Mouse (Mus musculus) forebrain, postnatal 0 days (tissue): ENCODE measurements around the gene Morc3. TPM values are rescaled to one million over a fixed set of nuclear protein-coding genes. Genes with fewer than 3 reads are reported as not detected.

Experiments
- ATAC-seq: fragments of 200-750 bp; cut with Nextera tagmentation; 2 replicates; pipeline ENCODE4 v1.8.0; 2017; ENCODE audit warnings: mild to moderate bottlenecking, moderate library complexity
- DNase-seq: peaks from one replicate; pipeline ENCODE4 v3.0.0-alpha.2; 2015
- H3K27ac ChIP-seq: fragments of 300-500 bp; sonication (generic); 2 replicates; pipeline ENCODE4 v1.5.1; 2014; ENCODE audit warnings: low read depth, mild to moderate bottlenecking, antibody characterized with exemption, low read length, moderate library complexity, mixed read lengths
- H3K27me3 ChIP-seq: fragments of 300-500 bp; sonication (generic); 2 replicates; pipeline ENCODE4 v1.6.1; 2014; ENCODE audit warnings: mild to moderate bottlenecking, low read length, mixed read lengths; ENCODE audit not compliant: insufficient read depth
- H3K36me3 ChIP-seq: fragments of 300-500 bp; sonication (generic); 2 replicates; pipeline ENCODE4 v1.6.1; 2014; ENCODE audit warnings: mild to moderate bottlenecking, moderate library complexity; ENCODE audit not compliant: insufficient read depth
- H3K4me1 ChIP-seq: fragments of 300-500 bp; sonication (generic); 2 replicates; pipeline ENCODE4 v1.6.1; 2014; ENCODE audit warnings: antibody characterized with exemption; ENCODE audit not compliant: insufficient read depth
- H3K4me2 ChIP-seq: fragments of 300-500 bp; sonication (generic); 2 replicates; pipeline ENCODE4 v1.6.1; 2014; ENCODE audit warnings: low read depth, mild to moderate bottlenecking, moderate library complexity
- H3K4me3 ChIP-seq: fragments of 300-500 bp; sonication (generic); 2 replicates; pipeline ENCODE4 v1.5.1; 2014; ENCODE audit warnings: low read depth, low read length, mixed read lengths
- H3K9ac ChIP-seq: fragments of 300-500 bp; sonication (generic); 2 replicates; pipeline ENCODE4 v1.6.1; 2014; ENCODE audit warnings: mild to moderate bottlenecking
- H3K9me3 ChIP-seq: fragments of 300-500 bp; sonication (generic); 2 replicates; pipeline ENCODE4 v1.6.1; 2016; ENCODE audit warnings: low read length
- CTCF ChIP-seq: sonication (generic); IDR thresholded peaks from 2 replicates; pipeline ENCODE4 v1.5.1; 2016; ENCODE audit warnings: antibody characterized with exemption, control low read depth, low read depth
- WGBS: fragments of 180-500 bp; shearing (Covaris S2); extraction: QIAGEN DNeasy Blood & Tissue Kit; methylation state at CpG from one replicate; pipeline ENCODE4 v1.1.7; 2014; 5-methylcytosine and 5-hydroxymethylcytosine counted together
- polyA plus RNA-seq: library from polyadenylated mRNA; unstranded; fragments of >200 nt; fragmentation: Nextera tagmentation; extraction: Ambion mirVana; gene quantifications from 2 replicates; pipeline ENCODE4 v1.2.1, GENCODE M21; 2015
- total RNA-seq: library from RNA; depleted of rRNA; stranded (reverse); fragments of >200 nt; gene quantifications from 2 replicates; pipeline ENCODE4 v1.2.3, GENCODE M21; 2014

Gene Morc3
- total and polyA plus RNA-seq, 2 experiments from 2014 or later: 25.8 to 53.5 TPM

GRCm38 (mm10) chr16:93906156-93907014, 74.5 kb downstream of the Morc3 start:
- peak overlapping the region; percentile 78 for H3K27ac ChIP-seq
- ATAC-seq (peak; percentile 82), DNase-seq (peak; percentile 85)
- no peak overlapping the region for H3K4me2 ChIP-seq
- H3K27me3 ChIP-seq: no peaks in the 10 kb centered on the region
- H3K4me3 ChIP-seq: no peak overlapping the region
- H3K36me3 ChIP-seq: no peaks in the 10 kb centered on the region
- H3K4me1 ChIP-seq: peaks cover 6% of the 10 kb centered on the region; the same call in 1 of the 2 replicates
- 59% methylated on average over 11 of the region's 11 CpGs for WGBS
- no peak overlapping the region for H3K9ac ChIP-seq
- TF ChIP-seq CTCF: peak; percentile 93
- no peaks in the 10 kb centered on the region for H3K9me3 ChIP-seq

- H3K4me2 ChIP-seq: no peak overlapping the region
- H3K4me1 ChIP-seq: peaks cover 6% of the 10 kb centered on the region; the same call in 1 of the 2 replicates
- TF ChIP-seq CTCF: no peak
- H3K27me3 ChIP-seq: no peaks in the 10 kb centered on the region
- H3K9ac ChIP-seq: no peak overlapping the region
- no peaks in the 10 kb centered on the region for H3K9me3 ChIP-seq
- WGBS: 81% methylated on average over 5 of the region's 5 CpGs
- no peak for DNase-seq
- no peak for ATAC-seq
- no peaks in the 10 kb centered on the region for H3K36me3 ChIP-seq
- H3K27ac ChIP-seq: no peak overlapping the region
- H3K4me3 ChIP-seq: no peak overlapping the region
These were observed 75.8 kb downstream of the Morc3 start for GRCm38 (mm10) chr16:93907761-93908160.

GRCm38 (mm10) chr16:93908196-93908595, 76.3 kb downstream of the Morc3 start:
- no peaks in the 10 kb centered on the region for H3K9me3 ChIP-seq
- TF ChIP-seq CTCF: no peak
- ATAC-seq (no peak), DNase-seq (no peak)
- H3K27me3 ChIP-seq: no peaks in the 10 kb centered on the region
- peaks cover 6% of the 10 kb centered on the region; the same call in 1 of the 2 replicates for H3K4me1 ChIP-seq
- H3K27ac ChIP-seq: no peak overlapping the region
- H3K9ac ChIP-seq: no peak overlapping the region
- no peaks in the 10 kb centered on the region for H3K36me3 ChIP-seq
- H3K4me2 ChIP-seq: no peak overlapping the region
- 90% methylated on average over 8 of the region's 8 CpGs for WGBS
- no peak overlapping the region for H3K4me3 ChIP-seq

GRCm38 (mm10) chr16:93909936-93910335, 78.0 kb downstream of the Morc3 start:
- no peak for ATAC-seq

GRCm38 (mm10) chr16:93910735-93911665, 79.1 kb downstream of the Morc3 start:
- no peak overlapping the region for H3K4me2 ChIP-seq
- DNase-seq (no peak), ATAC-seq (no peak)
- no peaks in the 10 kb centered on the region for H3K27me3 ChIP-seq
- no peak overlapping the region for H3K27ac ChIP-seq
- H3K9me3 ChIP-seq: no peaks in the 10 kb centered on the region
- TF ChIP-seq CTCF: no peak
- WGBS: 69% methylated on average over 28 of the region's 28 CpGs
- peaks cover 6% of the 10 kb centered on the region; the same call in 1 of the 2 replicates for H3K4me1 ChIP-seq
- H3K36me3 ChIP-seq: no peaks in the 10 kb centered on the region
- no peak overlapping the region for H3K4me3 ChIP-seq
- H3K9ac ChIP-seq: no peak overlapping the region

More at GRCm38 (mm10) chr16:93909936-93910335, 78.0 kb downstream of the Morc3 start:
- Histone ChIP-seq H3K27me3 (no peaks in the 10 kb centered on the region), H3K4me2 (no peak overlapping the region), H3K9ac (no peak overlapping the region), H3K9me3 (no peaks in the 10 kb centered on the region), H3K4me1 (peaks cover 6% of the 10 kb centered on the region; the same call in 1 of the 2 replicates), H3K36me3 (no peaks in the 10 kb centered on the region), H3K4me3 (no peak overlapping the region), H3K27ac (no peak overlapping the region)
- TF ChIP-seq CTCF: no peak
- WGBS: 87% methylated on average over 3 of the region's 3 CpGs
- DNase-seq: no peak

GRCm38 (mm10) chr16:93912158-93912557, 80.2 kb downstream of the Morc3 start:
- no peak overlapping the region for H3K9ac ChIP-seq
- ATAC-seq (no peak), DNase-seq (no peak)
- no peak overlapping the region for H3K4me3 ChIP-seq
- no peaks in the 10 kb centered on the region for H3K27me3 ChIP-seq
- no peak overlapping the region for H3K27ac ChIP-seq
- 52% methylated on average over 5 of the region's 5 CpGs for whole genome bisulfite sequencing
- no peak overlapping the region for H3K4me2 ChIP-seq
- peaks cover 3% of the 10 kb centered on the region; the same call in 1 of the 2 replicates for H3K4me1 ChIP-seq
- no peak for TF ChIP-seq CTCF
- no peaks in the 10 kb centered on the region for H3K9me3 ChIP-seq
- no peaks in the 10 kb centered on the region for H3K36me3 ChIP-seq
